Mouse (Mus musculus): Measurements from ENCODE around the gene A830018L16Rik. TPM values are rescaled to one million over a fixed set of nuclear protein-coding genes. Genes with fewer than 3 reads are reported as not detected.
A peak's percentile ranks its signal among the peaks of the same experiment; 100 is the strongest.

The A830018L16Rik gene
- 0.63 and 0.73 TPM in 2 replicates for polyA plus RNA-seq (2015; fragmentation: Nextera tagmentation; extraction: Ambion mirVana)

GRCm38 (mm10) chr1:11413894-11414556, at the start of gene A830018L16Rik:
Gene A830018L16Rik (plus strand): TSS chr1:11414105.
- peaks cover 8% of the 10 kb centered on the region for H3K4me1 ChIP-seq (replicated peaks; ENCODE audit: control insufficient read depth, insufficient read depth, low read length)
- H3K4me2 ChIP-seq (ENCODE audit: low read depth, low read length) = peak within 1 kb of the TSS; percentile 90
- H3K36me3 ChIP-seq (ENCODE audit: control insufficient read depth, insufficient read depth, low read length) = no peaks in the 10 kb centered on the region
- H3K27ac ChIP-seq (ENCODE audit: low read length) = no peak within 1 kb of the TSS
- under 1% methylated on average over 50 of the region's 50 CpGs for WGBS
- peak within 1 kb of the TSS; percentile 57 for H3K9ac ChIP-seq (ENCODE audit: low read length)
- peaks cover 16% of the 10 kb centered on the region for H3K27me3 ChIP-seq (ENCODE audit: control insufficient read depth, insufficient read depth, low read depth, low read length)
- peak; percentile 99 for ATAC-seq (ENCODE audit: low read depth)
- H3K4me3 ChIP-seq (ENCODE audit: low read length) = peak within 1 kb of the TSS; percentile 54
- no peaks in the 10 kb centered on the region for H3K9me3 ChIP-seq (ENCODE audit: control insufficient read depth, low read length)

- Histone ChIP-seq H3K27ac (ENCODE audit: low read length) (no peak overlapping the region), H3K27me3 (ENCODE audit: control insufficient read depth, insufficient read depth, low read depth, low read length) (no peaks in the 10 kb centered on the region), H3K36me3 (ENCODE audit: control insufficient read depth, insufficient read depth, low read length) (no peaks in the 10 kb centered on the region), H3K9me3 (ENCODE audit: control insufficient read depth, low read length) (no peaks in the 10 kb centered on the region), H3K4me3 (ENCODE audit: low read length) (no peak overlapping the region), H3K4me1 (replicated peaks; ENCODE audit: control insufficient read depth, insufficient read depth, low read length) (no peaks in the 10 kb centered on the region), H3K9ac (ENCODE audit: low read length) (no peak overlapping the region), H3K4me2 (ENCODE audit: low read depth, low read length) (no peak overlapping the region)
- WGBS = 42% methylated on average over 3 of the region's 3 CpGs
- ATAC-seq (ENCODE audit: low read depth) = no peak
Observed at GRCm38 (mm10) chr1:11385846-11386245, 28.1 kb upstream of the A830018L16Rik start.

GRCm38 (mm10) chr1:11395408-11395807, 18.5 kb upstream of the A830018L16Rik start:
- Histone ChIP-seq H3K9ac (ENCODE audit: low read length) (no peak overlapping the region), H3K4me2 (ENCODE audit: low read depth, low read length) (no peak overlapping the region), H3K4me3 (ENCODE audit: low read length) (no peak overlapping the region), H3K36me3 (ENCODE audit: control insufficient read depth, insufficient read depth, low read length) (no peaks in the 10 kb centered on the region), H3K4me1 (replicated peaks; ENCODE audit: control insufficient read depth, insufficient read depth, low read length) (no peaks in the 10 kb centered on the region), H3K27me3 (ENCODE audit: control insufficient read depth, insufficient read depth, low read depth, low read length) (no peaks in the 10 kb centered on the region), H3K27ac (ENCODE audit: low read length) (no peak overlapping the region), H3K9me3 (ENCODE audit: control insufficient read depth, low read length) (no peaks in the 10 kb centered on the region)
- ATAC-seq (ENCODE audit: low read depth) = no peak
- WGBS = 53% methylated on average over 4 of the region's 4 CpGs

GRCm38 (mm10) chr1:11395996-11396736, 17.7 kb upstream of the A830018L16Rik start:
- ATAC-seq (ENCODE audit: low read depth) = no peak
- H3K9ac ChIP-seq (ENCODE audit: low read length) = no peak overlapping the region
- 88% methylated on average over 2 of the region's 2 CpGs for WGBS
- H3K27ac ChIP-seq (ENCODE audit: low read length) = no peak overlapping the region
- H3K4me3 ChIP-seq (ENCODE audit: low read length) = no peak overlapping the region
- H3K4me2 ChIP-seq (ENCODE audit: low read depth, low read length) = no peak overlapping the region
- no peaks in the 10 kb centered on the region for H3K4me1 ChIP-seq (replicated peaks; ENCODE audit: control insufficient read depth, insufficient read depth, low read length)
- H3K27me3 ChIP-seq (ENCODE audit: control insufficient read depth, insufficient read depth, low read depth, low read length) = no peaks in the 10 kb centered on the region
- no peaks in the 10 kb centered on the region for H3K9me3 ChIP-seq (ENCODE audit: control insufficient read depth, low read length)
- H3K36me3 ChIP-seq (ENCODE audit: control insufficient read depth, insufficient read depth, low read length) = no peaks in the 10 kb centered on the region

- WGBS = 21% methylated on average over 2 of the region's 2 CpGs
- no peak for ATAC-seq (ENCODE audit: low read depth)
- Histone ChIP-seq H3K36me3 (ENCODE audit: control insufficient read depth, insufficient read depth, low read length) (no peaks in the 10 kb centered on the region), H3K27me3 (ENCODE audit: control insufficient read depth, insufficient read depth, low read depth, low read length) (no peaks in the 10 kb centered on the region), H3K4me3 (ENCODE audit: low read length) (no peak overlapping the region), H3K9ac (ENCODE audit: low read length) (no peak overlapping the region), H3K27ac (ENCODE audit: low read length) (no peak overlapping the region), H3K9me3 (ENCODE audit: control insufficient read depth, low read length) (no peaks in the 10 kb centered on the region), H3K4me1 (replicated peaks; ENCODE audit: control insufficient read depth, insufficient read depth, low read length) (no peaks in the 10 kb centered on the region), H3K4me2 (ENCODE audit: low read depth, low read length) (no peak overlapping the region)
Observed at GRCm38 (mm10) chr1:11401159-11401558, 12.7 kb upstream of the A830018L16Rik start.

GRCm38 (mm10) chr1:11405527-11405926, 8.4 kb upstream of the A830018L16Rik start:
- no peak overlapping the region for H3K4me3 ChIP-seq (ENCODE audit: low read length)

GRCm38 (mm10) chr1:11406026-11406425, 7.9 kb upstream of the A830018L16Rik start:
- Histone ChIP-seq H3K27ac (ENCODE audit: low read length) (no peak overlapping the region), H3K4me1 (replicated peaks; ENCODE audit: control insufficient read depth, insufficient read depth, low read length) (no peaks in the 10 kb centered on the region), H3K9me3 (ENCODE audit: control insufficient read depth, low read length) (no peaks in the 10 kb centered on the region), H3K9ac (ENCODE audit: low read length) (no peak overlapping the region), H3K36me3 (ENCODE audit: control insufficient read depth, insufficient read depth, low read length) (no peaks in the 10 kb centered on the region), H3K4me3 (ENCODE audit: low read length) (no peak overlapping the region), H3K4me2 (ENCODE audit: low read depth, low read length) (no peak overlapping the region), H3K27me3 (ENCODE audit: control insufficient read depth, insufficient read depth, low read depth, low read length) (no peaks in the 10 kb centered on the region)
- no peak for ATAC-seq (ENCODE audit: low read depth)
- whole genome bisulfite sequencing = 77% methylated on average over 3 of the region's 3 CpGs

More at GRCm38 (mm10) chr1:11405527-11405926, 8.4 kb upstream of the A830018L16Rik start:
- Histone ChIP-seq H3K9me3 (ENCODE audit: control insufficient read depth, low read length) (no peaks in the 10 kb centered on the region), H3K36me3 (ENCODE audit: control insufficient read depth, insufficient read depth, low read length) (no peaks in the 10 kb centered on the region), H3K27me3 (ENCODE audit: control insufficient read depth, insufficient read depth, low read depth, low read length) (no peaks in the 10 kb centered on the region), H3K27ac (ENCODE audit: low read length) (no peak overlapping the region), H3K4me2 (ENCODE audit: low read depth, low read length) (no peak overlapping the region), H3K9ac (ENCODE audit: low read length) (no peak overlapping the region), H3K4me1 (replicated peaks; ENCODE audit: control insufficient read depth, insufficient read depth, low read length) (no peaks in the 10 kb centered on the region)
- no peak for ATAC-seq (ENCODE audit: low read depth)

- Histone ChIP-seq H3K36me3 (ENCODE audit: control insufficient read depth, insufficient read depth, low read length) (no peaks in the 10 kb centered on the region), H3K4me2 (ENCODE audit: low read depth, low read length) (peak overlapping the region; percentile 90), H3K27ac (ENCODE audit: low read length) (no peak overlapping the region), H3K4me3 (ENCODE audit: low read length) (peak overlapping the region; percentile 54), H3K4me1 (replicated peaks; ENCODE audit: control insufficient read depth, insufficient read depth, low read length) (peaks cover 8% of the 10 kb centered on the region), H3K27me3 (ENCODE audit: control insufficient read depth, insufficient read depth, low read depth, low read length) (peaks cover 16% of the 10 kb centered on the region), H3K9me3 (ENCODE audit: control insufficient read depth, low read length) (no peaks in the 10 kb centered on the region), H3K9ac (ENCODE audit: low read length) (peak overlapping the region; percentile 53; the same call in 1 of the 2 replicates)
- peak; percentile 14; the same call in 1 of the 2 replicates for ATAC-seq (ENCODE audit: low read depth)
- WGBS = 0% methylated on average over 9 of the region's 9 CpGs
Observed at GRCm38 (mm10) chr1:11414560-11414959, 655 bp downstream of the A830018L16Rik start.

- Histone ChIP-seq H3K9me3 (ENCODE audit: control insufficient read depth, low read length) (no peaks in the 10 kb centered on the region), H3K27me3 (ENCODE audit: control insufficient read depth, insufficient read depth, low read depth, low read length) (no peaks in the 10 kb centered on the region), H3K4me2 (ENCODE audit: low read depth, low read length) (no peak overlapping the region), H3K4me1 (replicated peaks; ENCODE audit: control insufficient read depth, insufficient read depth, low read length) (no peaks in the 10 kb centered on the region), H3K4me3 (ENCODE audit: low read length) (no peak overlapping the region), H3K36me3 (ENCODE audit: control insufficient read depth, insufficient read depth, low read length) (no peaks in the 10 kb centered on the region), H3K9ac (ENCODE audit: low read length) (no peak overlapping the region), H3K27ac (ENCODE audit: low read length) (no peak overlapping the region)
- WGBS = 81% methylated on average over 1 of the region's 1 CpGs
- no peak for ATAC-seq (ENCODE audit: low read depth)
Observed at GRCm38 (mm10) chr1:11427310-11427709, 13.4 kb downstream of the A830018L16Rik start.
